Mouse (Mus musculus): ENCODE data around the gene Kitl.

- TF ChIP-seq POLR2A (IDR thresholded peaks at IDR 0.05; ENCODE audit: borderline replicate concordance, low read depth, low read length) (no peak), CTCF (IDR thresholded peaks at IDR 0.05; ENCODE audit: low read depth, low read length) (no peak)
These were observed 33.5 kb upstream of the Kitl start for GRCm38 (mm10) chr10:99981887-99982286.
